Mouse (Mus musculus) myocyte (in vitro differentiated cells): ENCODE data around the gene Stoml1. TPM values are rescaled to one million over a fixed set of nuclear protein-coding genes. Genes with fewer than 3 reads are reported as not detected.

ENCODE experiments used
- H3K27me3 ChIP-seq: one replicate; pipeline ENCODE4 v1.6.1; 2011; ENCODE audit not compliant: control insufficient read depth, insufficient read depth, insufficient read length
- H3K36me3 ChIP-seq: one replicate; pipeline ENCODE4 v1.6.1; 2011; ENCODE audit not compliant: control insufficient read depth, insufficient read depth
- H3K4me2 ChIP-seq: one replicate; pipeline ENCODE4 v1.6.1; 2011; ENCODE audit warnings: low read depth, control low read depth
- H3K4me3 ChIP-seq: one replicate; pipeline ENCODE4 v1.5.1; 2011; ENCODE audit warnings: mild to moderate bottlenecking, control low read depth, moderate library complexity
- H3K79me2 ChIP-seq: one replicate; pipeline ENCODE4 v1.6.1; 2011; ENCODE audit not compliant: control insufficient read depth, insufficient read depth
- H3ac ChIP-seq: one replicate; pipeline ENCODE4 v1.6.1; 2011; ENCODE audit not compliant: control insufficient read depth, insufficient read length
- CEBPB ChIP-seq: IDR thresholded peaks from 2 replicates; pipeline ENCODE4 v1.6.1; 2011; ENCODE audit warnings: mild to moderate bottlenecking, moderate library complexity; ENCODE audit not compliant: poor library complexity, insufficient read depth, severe bottlenecking
- E2F4 ChIP-seq: IDR thresholded peaks from one replicate; pipeline ENCODE4 v1.6.1; 2011; ENCODE audit warnings: mild to moderate bottlenecking, control low read depth, moderate library complexity; ENCODE audit not compliant: insufficient read depth
- MAX ChIP-seq: IDR thresholded peaks from one replicate; pipeline ENCODE4 v1.6.1; 2011; ENCODE audit warnings: low read depth, mild to moderate bottlenecking, control low read depth
- MYOD1 ChIP-seq, 3 experiments: IDR thresholded peaks; one replicate each; pipeline ENCODE4 v1.6.1; 2011; ENCODE audit warnings: control low read depth in 2 of 3, low read depth in 2 of 3, mild to moderate bottlenecking in 2 of 3, moderate library complexity in 1 of 3; ENCODE audit not compliant: insufficient read length in 2 of 3, control insufficient read depth in 1 of 3
- MYOG ChIP-seq, 3 experiments: IDR thresholded peaks; one replicate each; pipeline ENCODE4 v1.6.1; 2011; ENCODE audit warnings: control low read depth in 2 of 3, low read depth in 2 of 3, mild to moderate bottlenecking in 2 of 3; ENCODE audit not compliant: insufficient read length in 2 of 3, control insufficient read depth in 1 of 3, insufficient read depth in 1 of 3
- POLR2A ChIP-seq: IDR thresholded peaks from one replicate; pipeline ENCODE4 v1.6.1; 2011; ENCODE audit warnings: low read depth, mild to moderate bottlenecking, control low read depth, moderate library complexity; ENCODE audit not compliant: insufficient read length
- POLR2AphosphoS2 ChIP-seq: IDR thresholded peaks from one replicate; pipeline ENCODE4 v1.6.1; 2011; ENCODE audit warnings: low read depth, control low read depth; ENCODE audit not compliant: insufficient read length
- REST ChIP-seq: IDR thresholded peaks from one replicate; pipeline ENCODE4 v1.6.1; 2011; ENCODE audit warnings: mild to moderate bottlenecking, control low read depth, moderate library complexity; ENCODE audit not compliant: insufficient read depth, insufficient read length
- SRF ChIP-seq: IDR thresholded peaks from one replicate; pipeline ENCODE4 v1.6.1; 2011; ENCODE audit warnings: low read depth; ENCODE audit not compliant: control insufficient read depth, insufficient read length
- TCF12 ChIP-seq: IDR thresholded peaks from one replicate; pipeline ENCODE4 v1.6.1; 2011; ENCODE audit warnings: mild to moderate bottlenecking, control low read depth; ENCODE audit not compliant: poor library complexity, insufficient read depth, severe bottlenecking
- TCF3 ChIP-seq: IDR thresholded peaks from one replicate; pipeline ENCODE4 v1.6.1; 2011; ENCODE audit warnings: low read depth, control low read depth; ENCODE audit not compliant: insufficient read length
- USF1 ChIP-seq: IDR thresholded peaks from one replicate; pipeline ENCODE4 v1.6.1; 2011; ENCODE audit warnings: low read depth, mild to moderate bottlenecking, control low read depth, moderate library complexity
- polyA plus RNA-seq: library from polyadenylated mRNA; unstranded; fragments of >200 nt; fragmentation: generic; extraction: Trizol; gene quantifications from one replicate; pipeline ENCODE4 v1.2.1, GENCODE M21; 2012; ENCODE audit warnings: missing spikeins

Stoml1 gene
- polyA plus RNA-seq, 1 experiment: 37.9 TPM

DNA sequence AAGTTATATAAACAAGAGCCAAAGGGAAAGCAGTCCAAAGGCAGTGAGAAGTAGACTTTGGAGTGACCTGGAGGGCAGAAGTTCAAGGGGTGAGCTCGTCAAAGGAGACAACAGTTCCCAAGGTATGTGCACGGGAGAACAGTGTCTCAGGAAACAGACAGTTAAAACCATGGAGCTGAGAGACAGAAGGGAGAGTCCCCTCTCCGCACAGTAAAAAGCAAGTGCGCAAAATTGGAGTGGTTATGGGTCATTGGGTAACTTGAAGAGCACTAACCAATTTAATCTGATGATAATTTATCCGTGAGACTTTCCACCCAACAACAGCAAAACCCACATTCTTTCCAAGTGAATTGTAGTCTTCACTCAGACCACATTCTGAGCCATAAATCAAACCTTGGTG lies 23.4 kb downstream of the Stoml1 start:
- H3ac ChIP-seq: no peak overlapping the region
- H3K79me2 ChIP-seq: no peaks in the 10 kb centered on the region
- H3K4me2 ChIP-seq: peak overlapping the region; percentile 91
- H3K4me3 ChIP-seq: no peak overlapping the region
- TF ChIP-seq REST (no peak), MYOG (IDR thresholded peaks at IDR 0.05; ENCODE audit: control insufficient read depth in 1 of 3, insufficient read depth in 1 of 3, insufficient read length in 2 of 3, low read depth in 2 of 3) (no peak), MAX (no peak), POLR2AphosphoS2 (no peak), SRF (no peak)
- H3K36me3 ChIP-seq: no peaks in the 10 kb centered on the region
- no peaks in the 10 kb centered on the region for H3K27me3 ChIP-seq

DNA sequence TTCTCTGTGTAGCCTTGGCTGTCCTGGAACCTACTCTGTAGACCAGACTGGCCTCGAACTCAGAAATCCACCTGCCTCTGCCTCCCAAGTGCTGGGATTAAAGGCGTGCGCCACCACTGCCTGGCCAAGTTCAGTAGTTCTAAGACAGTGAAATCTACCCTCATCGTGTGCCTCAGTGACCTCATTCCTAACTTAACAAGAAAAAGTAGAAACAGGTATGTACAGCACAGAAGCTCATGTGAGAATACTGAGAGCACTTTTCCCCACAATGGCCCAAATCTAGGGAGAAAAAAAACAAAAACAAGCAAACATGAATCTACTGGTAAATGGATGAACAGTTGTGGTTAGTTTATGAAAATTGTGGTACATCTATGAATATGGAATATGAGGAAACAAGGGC lies 25.3 kb downstream of the Stoml1 start:
- Histone ChIP-seq H3K4me2 (no peak overlapping the region), H3K36me3 (no peaks in the 10 kb centered on the region)
- TF ChIP-seq POLR2A (no peak), MYOG (IDR thresholded peaks at IDR 0.05; ENCODE audit: control insufficient read depth in 1 of 3, insufficient read depth in 1 of 3, insufficient read length in 2 of 3, low read depth in 2 of 3) (no peak), REST (no peak), TCF12 (no peak), MYOD1 (IDR thresholded peaks at IDR 0.05; ENCODE audit: control insufficient read depth in 1 of 3, insufficient read length in 2 of 3, low read depth in 2 of 3) (no peak), USF1 (no peak), POLR2AphosphoS2 (no peak), MAX (no peak), CEBPB (no peak), SRF (no peak), E2F4 (no peak), TCF3 (no peak)

DNA sequence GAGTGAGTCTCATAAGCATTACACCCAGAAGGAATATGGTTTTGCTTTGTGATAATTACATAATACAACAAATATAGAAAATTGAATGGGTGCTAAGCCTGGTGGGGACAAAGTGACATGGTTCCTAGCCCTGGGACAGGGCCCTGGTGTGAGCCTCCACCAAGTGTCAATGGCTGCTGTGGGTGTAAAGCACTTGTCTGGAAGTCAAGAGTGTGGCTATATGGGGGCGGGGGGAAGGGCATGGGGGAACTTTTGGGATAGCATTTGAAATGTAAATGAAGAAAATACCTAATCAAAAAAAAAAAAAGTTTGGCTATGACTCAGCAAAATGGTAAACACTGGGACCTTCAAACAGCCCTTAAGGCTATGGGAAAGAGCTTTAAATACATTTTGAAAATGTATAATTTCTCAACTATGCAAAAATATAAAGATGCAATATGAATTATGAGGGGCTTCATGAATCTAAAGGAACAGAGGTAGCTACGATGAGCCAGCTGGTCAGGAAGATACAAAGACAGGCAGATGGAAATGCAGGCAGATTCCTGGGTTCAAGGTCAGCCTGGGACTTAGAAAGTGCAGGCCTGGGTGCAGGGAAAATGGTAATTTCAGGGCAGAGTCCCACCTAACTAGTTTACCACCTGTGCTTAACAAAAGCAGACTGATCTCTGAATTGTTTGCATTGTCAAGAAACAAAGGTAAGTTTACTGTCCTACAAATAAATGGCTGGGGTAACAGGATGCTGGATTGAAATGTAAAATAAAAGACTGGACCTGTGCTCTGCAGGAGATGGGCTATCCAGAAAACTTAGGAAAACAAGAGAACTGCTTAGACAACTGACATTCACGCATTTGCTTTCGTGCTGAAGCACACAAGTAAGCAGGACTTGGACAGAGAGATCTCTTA lies 26.1 kb downstream of the Stoml1 start:
- no peaks in the 10 kb centered on the region for H3K79me2 ChIP-seq
- no peak overlapping the region for H3K4me2 ChIP-seq
- TF ChIP-seq MAX (no peak), CEBPB (no peak), USF1 (no peak), TCF3 (no peak), MYOG (IDR thresholded peaks at IDR 0.05; ENCODE audit: control insufficient read depth in 1 of 3, insufficient read depth in 1 of 3, insufficient read length in 2 of 3, low read depth in 2 of 3) (no peak), MYOD1 (IDR thresholded peaks at IDR 0.05; ENCODE audit: control insufficient read depth in 1 of 3, insufficient read length in 2 of 3, low read depth in 2 of 3) (no peak), SRF (no peak), POLR2A (no peak), REST (no peak), E2F4 (no peak), TCF12 (no peak), POLR2AphosphoS2 (no peak)
- no peak overlapping the region for H3ac ChIP-seq
- no peak overlapping the region for H3K4me3 ChIP-seq
- no peaks in the 10 kb centered on the region for H3K27me3 ChIP-seq
- no peaks in the 10 kb centered on the region for H3K36me3 ChIP-seq

More for the DNA sequence above, 25.3 kb downstream of the Stoml1 start:
- Histone ChIP-seq H3ac (no peak overlapping the region), H3K79me2 (no peaks in the 10 kb centered on the region), H3K27me3 (no peaks in the 10 kb centered on the region), H3K4me3 (no peak overlapping the region)

DNA sequence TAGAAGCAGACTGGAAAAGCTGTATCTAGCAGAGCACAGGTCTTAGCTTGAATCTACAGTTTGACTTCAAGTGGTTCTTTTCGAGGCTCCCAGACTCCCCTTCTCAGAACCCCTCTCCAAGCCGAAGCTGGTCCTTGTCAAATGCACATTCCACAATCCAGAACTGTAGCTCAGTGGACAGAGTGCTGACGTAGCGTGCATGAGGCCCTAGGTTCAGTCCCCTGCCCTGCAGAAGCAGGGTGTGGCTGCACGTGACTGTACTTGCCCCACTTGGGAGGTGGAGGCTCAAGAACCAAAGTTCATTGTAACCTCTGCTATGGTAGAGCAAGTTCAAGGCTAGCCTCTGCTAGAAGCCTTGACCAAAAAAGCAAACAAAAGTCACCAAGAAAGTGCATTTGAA lies 26.8 kb downstream of the Stoml1 start:
- TF ChIP-seq SRF (no peak), POLR2AphosphoS2 (no peak), TCF12 (no peak), TCF3 (no peak), CEBPB (no peak), MYOG (IDR thresholded peaks at IDR 0.05; ENCODE audit: control insufficient read depth in 1 of 3, insufficient read depth in 1 of 3, insufficient read length in 2 of 3, low read depth in 2 of 3) (no peak), POLR2A (no peak), REST (no peak), MYOD1 (IDR thresholded peaks at IDR 0.05; ENCODE audit: control insufficient read depth in 1 of 3, insufficient read length in 2 of 3, low read depth in 2 of 3) (no peak), USF1 (no peak)
- Histone ChIP-seq H3K27me3 (no peaks in the 10 kb centered on the region), H3ac (no peak overlapping the region)

More for the DNA sequence above, 26.8 kb downstream of the Stoml1 start:
- Histone ChIP-seq H3K36me3 (no peaks in the 10 kb centered on the region), H3K79me2 (no peaks in the 10 kb centered on the region), H3K4me2 (no peak overlapping the region), H3K4me3 (no peak overlapping the region)
